Mouse (Mus musculus) C2C12 (cell line): ENCODE results near the gene Nkx6-1.

Experiments
- CEBPB ChIP-seq: IDR thresholded peaks from one replicate; pipeline ENCODE4 v1.6.1; 2011; ENCODE audit warnings: low read depth, mild to moderate bottlenecking, control low read depth, moderate library complexity
- CTCF ChIP-seq: IDR thresholded peaks from one replicate; pipeline ENCODE4 v1.5.1; 2011; ENCODE audit not compliant: control insufficient read depth, insufficient read depth, insufficient read length
- FOSL1 ChIP-seq: IDR thresholded peaks from one replicate; pipeline ENCODE4 v1.8.0; 2011; ENCODE audit warnings: mild to moderate bottlenecking, low read length; ENCODE audit not compliant: poor library complexity, insufficient read depth, severe bottlenecking
- MAX ChIP-seq: IDR thresholded peaks from one replicate; pipeline ENCODE4 v1.6.1; 2011; ENCODE audit warnings: mild to moderate bottlenecking, control low read depth
- MYOD1 ChIP-seq: IDR thresholded peaks from one replicate; pipeline ENCODE4 v1.6.1; 2011; ENCODE audit warnings: low read depth; ENCODE audit not compliant: control insufficient read depth, insufficient read length
- USF1 ChIP-seq: IDR thresholded peaks from one replicate; pipeline ENCODE4 v1.6.1; 2011; ENCODE audit warnings: low read depth, mild to moderate bottlenecking, control low read depth, moderate library complexity

- TF ChIP-seq USF1 (no peak), CTCF (no peak), FOSL1 (no peak), CEBPB (no peak), MYOD1 (no peak), MAX (no peak)
Measured at GRCm38 (mm10) chr5:101669381-101669780, 4.6 kb upstream of the Nkx6-1 start.
